Mouse (Mus musculus) CH12F3 (cell line): ENCODE data around the gene Bcl10.

Experiments
- in situ Hi-C: fragments of 300-500 bp; cut with MboI; formaldehyde crosslinking; loops from 2 replicates; pipeline ENCODE4 v1.14.3; 2020; ENCODE audit warnings: low sequenced_read_pairs

Gene Bcl10

DNA sequence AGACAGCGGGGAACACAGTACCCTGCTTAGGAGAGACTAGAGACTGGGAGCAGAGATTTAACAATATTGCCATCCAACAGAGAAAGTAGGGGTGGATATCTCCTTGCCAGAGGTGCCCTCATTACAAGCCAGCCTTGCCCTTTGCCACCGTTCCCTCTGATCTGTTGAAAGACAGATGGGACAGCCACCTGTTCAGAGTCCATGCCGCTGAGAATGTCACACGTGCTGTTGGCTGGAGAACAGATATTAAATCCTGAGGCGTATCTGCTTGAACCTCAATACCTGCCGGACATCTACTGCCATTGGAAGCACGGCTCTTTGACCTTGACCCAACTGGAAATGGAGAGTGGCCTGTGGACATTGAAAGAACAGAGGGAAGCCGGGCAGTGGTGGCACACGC, 16.0 kb upstream of the Bcl10 start:
- in situ Hi-C loops = loop anchor here (25.0 kb wide), 1 partner anchor 294 kb away; no protein-coding TSS in a partner anchor

DNA sequence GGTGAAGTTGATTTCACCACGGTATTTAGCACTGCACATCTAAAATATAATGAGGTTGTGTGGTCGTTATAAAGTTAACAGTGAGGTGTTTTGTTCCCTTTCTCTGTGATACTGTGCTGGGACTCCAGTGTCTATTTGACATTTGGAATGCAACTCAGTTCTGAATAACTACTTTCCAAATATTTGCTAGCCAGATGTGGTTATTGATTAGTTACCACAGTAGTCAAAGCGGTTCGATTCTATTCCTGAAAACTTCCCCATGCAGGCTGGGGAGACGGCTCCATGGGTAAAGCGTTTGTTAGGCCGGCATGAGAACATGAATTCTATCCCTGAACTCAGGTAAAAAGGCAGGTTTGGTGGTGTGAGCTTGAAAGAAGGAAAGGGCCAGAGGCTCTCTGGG, 10.1 kb upstream of the Bcl10 start:
- in situ Hi-C loops = loop anchor here (25.0 kb wide), 1 partner anchor 300 kb away; no protein-coding TSS in a partner anchor

DNA sequence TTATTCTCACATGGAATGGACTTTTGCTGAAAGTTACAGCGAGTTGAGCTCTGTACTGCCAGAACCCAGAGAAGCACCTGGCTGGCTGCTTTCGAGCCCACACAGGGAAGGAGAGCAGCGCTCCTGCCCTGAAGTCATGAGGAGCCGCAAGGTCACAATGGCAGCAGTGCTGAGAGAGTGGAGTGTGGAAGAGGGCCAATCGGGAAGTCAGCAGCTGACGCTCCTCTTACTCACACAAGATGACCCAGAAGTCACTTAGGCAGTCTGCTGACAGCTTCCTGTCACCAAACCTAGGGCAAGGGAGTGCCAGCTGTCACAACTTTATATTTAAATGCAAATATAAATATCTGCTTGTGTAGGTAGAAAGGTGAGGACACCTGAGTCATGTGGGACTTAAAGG, 9.3 kb upstream of the Bcl10 start:
- in situ Hi-C loops = loop anchor here (25.0 kb wide), 1 partner anchor 301 kb away; no protein-coding TSS in a partner anchor

DNA sequence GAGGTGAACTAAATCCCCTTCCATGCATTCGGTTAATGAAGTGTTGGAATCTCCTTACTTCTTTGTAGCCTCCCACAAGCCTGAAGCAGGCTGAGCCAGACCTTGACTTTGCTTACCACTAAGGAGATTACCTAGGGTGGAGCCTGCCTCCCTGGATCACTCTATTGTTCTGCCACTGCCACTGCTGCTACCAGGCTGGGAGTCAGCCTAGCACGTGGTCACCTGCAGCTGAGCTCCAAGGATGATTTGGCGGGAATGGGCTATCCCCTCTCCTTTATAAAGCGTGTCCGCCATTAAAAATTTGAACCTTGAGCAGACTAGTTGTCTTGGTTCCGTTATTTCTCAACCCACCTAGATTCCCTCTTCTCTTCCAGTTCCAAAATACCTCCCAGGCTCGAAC, 8.7 kb upstream of the Bcl10 start:
- in situ Hi-C loops = loop anchor here (25.0 kb wide), 1 partner anchor 302 kb away; no protein-coding TSS in a partner anchor

DNA sequence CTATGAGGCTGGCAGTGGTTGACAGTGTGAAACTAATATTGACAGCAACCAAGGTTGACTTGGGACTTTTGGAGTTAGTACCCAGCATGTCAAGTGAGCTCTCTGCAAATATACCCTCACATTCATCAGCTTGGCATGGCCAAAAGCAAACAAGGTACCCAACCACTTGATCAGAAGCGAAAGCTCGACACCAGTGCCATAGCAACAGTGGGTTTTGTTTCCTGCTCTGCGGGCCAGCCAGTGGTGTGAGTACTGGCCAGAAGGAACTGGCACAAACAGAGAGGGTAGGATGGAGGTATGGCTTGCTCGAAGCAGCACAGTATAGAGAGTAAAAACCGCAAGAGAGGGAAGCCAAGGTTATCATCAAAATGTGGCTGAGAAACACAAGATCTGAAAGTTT, 6.2 kb upstream of the Bcl10 start:
- in situ Hi-C loops = loop anchor here (25.0 kb wide), 1 partner anchor 304 kb away; no protein-coding TSS in a partner anchor

DNA sequence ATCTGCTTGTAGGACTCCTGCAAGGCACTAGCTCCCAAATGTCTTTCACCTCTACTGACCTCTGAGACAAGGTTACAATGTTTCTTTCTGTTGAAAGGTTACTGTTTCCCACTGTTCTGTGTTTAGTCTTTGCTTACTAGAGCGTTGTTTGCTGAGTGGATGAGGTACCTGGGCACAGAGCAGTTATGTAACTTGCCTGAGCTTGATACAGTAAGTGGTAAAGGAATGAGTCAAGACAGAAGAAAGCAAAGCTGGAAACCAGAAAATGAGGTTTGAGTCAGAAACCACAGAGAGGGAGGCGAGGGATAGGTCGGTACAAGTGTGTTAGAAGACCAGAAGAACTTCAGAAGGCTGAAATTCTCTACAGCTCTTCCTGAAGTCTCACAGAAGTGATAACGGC, 5.8 kb upstream of the Bcl10 start:
- in situ Hi-C loops = loop anchor here (25.0 kb wide), 1 partner anchor 305 kb away; no protein-coding TSS in a partner anchor

DNA sequence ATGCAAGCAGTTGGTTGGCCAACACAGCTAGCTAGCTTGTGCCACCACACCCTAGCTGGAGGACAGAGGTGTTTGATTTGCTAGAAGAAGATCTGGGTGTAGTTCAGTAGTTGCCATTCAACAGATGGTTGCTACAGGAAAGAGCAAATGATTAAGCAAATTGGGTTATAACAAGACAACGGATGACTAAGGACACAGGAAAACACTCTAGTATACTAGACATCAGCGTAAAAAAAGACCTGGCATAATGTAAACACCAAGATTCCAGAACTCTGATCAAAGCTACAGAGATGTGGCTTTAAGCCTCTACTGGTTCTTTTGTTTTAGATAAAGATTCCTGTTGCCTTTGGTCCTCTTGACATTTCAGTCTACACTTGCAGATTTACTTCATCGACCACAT, 367 bp downstream of the Bcl10 start:
- in situ Hi-C loops = loop anchor here (25.0 kb wide), 1 partner anchor 311 kb away; no protein-coding TSS in a partner anchor

DNA sequence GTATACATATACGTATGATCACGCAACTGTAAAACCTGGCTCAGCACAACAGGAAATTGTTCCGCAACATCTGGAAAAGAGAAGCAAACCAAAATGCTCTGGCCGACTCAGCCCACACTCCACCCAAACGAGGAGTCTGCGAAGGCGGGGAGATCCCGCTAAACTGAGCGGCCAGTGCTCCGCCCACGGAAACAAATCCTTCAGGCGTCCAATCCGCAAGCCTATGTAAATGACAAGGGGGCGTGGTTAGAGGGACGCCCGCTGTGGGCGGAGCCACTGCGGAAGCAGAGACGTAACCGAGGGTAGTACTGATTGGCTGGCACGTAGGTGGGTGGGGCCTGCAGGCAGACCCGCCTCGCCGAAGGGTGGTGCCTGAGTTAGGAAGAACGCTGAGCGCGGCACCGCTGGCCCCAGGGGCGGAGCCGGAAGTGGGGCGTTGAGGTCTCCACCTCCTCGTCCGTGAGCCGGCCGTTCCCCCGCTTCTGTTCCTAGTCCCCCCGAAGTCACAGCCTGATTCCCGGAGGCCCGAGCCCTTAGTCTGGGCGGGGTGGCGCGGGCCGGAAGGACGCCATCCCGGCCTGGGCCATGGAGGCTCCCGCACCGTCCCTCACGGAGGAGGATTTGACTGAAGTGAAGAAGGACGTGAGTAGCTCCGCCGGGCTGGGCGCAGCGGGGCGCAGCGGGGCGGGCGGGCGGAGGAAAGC, 1.4 kb downstream of the Bcl10 start:
- in situ Hi-C loops = loop anchor here (25.0 kb wide), 1 partner anchor 312 kb away; no protein-coding TSS in a partner anchor

DNA sequence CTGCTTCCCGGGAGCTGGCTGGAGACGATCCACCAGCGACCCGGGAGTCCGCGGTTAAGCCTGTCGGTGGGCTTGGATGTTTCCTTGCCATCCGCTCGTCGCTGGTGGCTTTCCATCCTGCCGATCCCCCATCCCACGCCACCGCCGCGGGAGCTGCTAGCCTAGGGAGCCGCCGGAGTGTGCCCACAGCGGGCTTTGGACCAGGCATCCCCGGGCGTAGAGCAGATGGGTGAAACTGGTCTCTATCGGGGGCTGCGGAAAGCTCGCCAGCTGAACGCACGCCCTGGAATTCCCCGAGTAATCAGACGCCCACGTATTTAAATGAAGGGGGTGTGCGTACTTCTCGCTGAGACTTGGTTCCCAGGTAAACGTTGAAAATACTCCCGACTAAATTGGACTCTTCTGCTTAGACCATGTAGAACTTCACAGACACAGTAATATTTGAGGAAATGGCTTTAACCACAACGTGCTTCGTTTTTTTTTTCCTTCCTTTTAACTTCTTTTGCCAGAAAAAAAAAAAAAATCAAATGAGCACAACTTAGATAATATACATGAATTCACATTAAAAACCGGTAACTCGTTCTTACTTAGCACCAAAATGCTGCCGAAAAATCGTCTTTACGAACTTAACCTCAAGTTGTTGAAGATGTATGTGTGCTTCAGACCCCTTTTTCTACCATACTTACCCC, 2.2 kb downstream of the Bcl10 start:
- in situ Hi-C loops = loop anchor here (25.0 kb wide), 1 partner anchor 312 kb away; no protein-coding TSS in a partner anchor

DNA sequence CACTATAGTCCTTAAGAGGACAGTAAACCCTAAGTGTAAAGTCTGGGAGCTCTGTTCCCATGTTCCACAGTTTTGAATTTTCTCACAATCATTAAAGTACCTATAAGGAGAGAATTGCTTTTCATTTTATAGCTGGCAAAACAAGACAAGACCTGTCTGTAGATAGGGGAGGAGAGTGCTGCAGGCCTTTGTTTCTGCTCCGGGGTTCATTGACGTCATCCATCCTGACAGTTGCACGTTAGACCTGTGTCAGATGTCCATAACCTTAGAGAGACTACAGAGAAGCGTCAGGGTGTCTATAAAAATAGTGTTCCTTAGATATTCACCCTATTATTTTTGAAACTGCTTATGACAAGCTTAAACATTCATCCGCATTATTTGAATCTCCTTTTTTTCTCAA, 2.9 kb downstream of the Bcl10 start:
- in situ Hi-C loops = no loop called here

DNA sequence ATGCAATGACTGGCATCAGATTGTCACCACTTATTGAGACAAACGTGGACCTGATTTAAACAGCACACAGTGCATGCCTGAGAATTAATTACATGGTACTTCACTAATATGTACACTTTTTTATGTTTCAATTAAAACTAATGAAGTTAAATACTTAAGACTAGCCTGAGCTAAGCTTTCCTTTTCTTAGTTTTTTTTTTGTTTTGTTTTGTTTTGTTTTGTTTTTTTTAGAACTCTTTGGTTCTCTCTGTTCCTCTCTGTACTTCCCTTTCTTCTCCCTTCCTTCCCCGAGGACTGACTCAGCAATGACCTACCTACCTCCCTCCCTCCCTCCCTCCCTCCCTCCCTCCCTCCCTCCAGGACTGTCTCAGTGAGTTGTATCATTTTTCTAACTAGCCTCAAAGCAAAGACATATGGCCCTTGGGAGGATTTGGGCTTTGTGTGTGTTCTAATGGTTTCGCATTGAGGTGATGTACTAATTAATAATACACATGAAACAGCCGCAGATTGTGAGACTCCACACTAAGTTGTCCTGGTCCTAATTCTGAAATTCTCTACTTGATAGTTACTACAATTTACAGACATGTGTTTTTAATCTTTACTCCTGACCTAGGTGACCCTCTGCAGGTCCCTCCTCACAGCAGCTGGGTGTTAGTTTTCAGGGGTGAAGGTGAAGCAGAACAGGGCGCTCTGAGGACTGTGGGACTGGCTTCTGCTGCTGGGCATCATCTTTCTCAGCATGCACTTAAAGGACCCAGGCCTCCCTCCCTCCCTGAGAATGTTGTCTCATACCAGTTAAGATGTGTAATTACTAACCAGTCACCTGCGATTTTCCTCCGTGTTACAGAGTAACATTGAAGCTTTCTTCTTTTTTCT, 7.2 kb downstream of the Bcl10 start:
- in situ Hi-C loops = no loop called here

DNA sequence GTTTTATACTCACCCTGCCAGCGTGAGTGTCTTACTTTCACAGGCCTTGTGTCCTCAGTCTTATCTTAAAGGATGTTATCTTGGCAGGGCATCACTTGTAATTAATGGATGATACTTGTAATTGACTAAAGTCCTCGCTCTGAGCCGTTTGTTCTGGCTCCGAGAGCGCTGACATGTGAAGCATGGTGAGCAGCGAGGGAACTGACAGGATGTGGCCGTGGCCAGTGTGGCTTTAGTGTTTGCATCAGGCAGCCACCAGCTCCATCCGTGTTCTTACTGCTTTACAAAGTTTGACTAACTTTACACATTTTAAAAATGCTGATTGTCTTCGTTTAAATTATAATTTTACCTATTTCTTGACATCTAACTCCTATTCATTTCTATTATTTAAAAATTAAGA, 11.2 kb downstream of the Bcl10 start:
- in situ Hi-C loops = no loop called here

DNA sequence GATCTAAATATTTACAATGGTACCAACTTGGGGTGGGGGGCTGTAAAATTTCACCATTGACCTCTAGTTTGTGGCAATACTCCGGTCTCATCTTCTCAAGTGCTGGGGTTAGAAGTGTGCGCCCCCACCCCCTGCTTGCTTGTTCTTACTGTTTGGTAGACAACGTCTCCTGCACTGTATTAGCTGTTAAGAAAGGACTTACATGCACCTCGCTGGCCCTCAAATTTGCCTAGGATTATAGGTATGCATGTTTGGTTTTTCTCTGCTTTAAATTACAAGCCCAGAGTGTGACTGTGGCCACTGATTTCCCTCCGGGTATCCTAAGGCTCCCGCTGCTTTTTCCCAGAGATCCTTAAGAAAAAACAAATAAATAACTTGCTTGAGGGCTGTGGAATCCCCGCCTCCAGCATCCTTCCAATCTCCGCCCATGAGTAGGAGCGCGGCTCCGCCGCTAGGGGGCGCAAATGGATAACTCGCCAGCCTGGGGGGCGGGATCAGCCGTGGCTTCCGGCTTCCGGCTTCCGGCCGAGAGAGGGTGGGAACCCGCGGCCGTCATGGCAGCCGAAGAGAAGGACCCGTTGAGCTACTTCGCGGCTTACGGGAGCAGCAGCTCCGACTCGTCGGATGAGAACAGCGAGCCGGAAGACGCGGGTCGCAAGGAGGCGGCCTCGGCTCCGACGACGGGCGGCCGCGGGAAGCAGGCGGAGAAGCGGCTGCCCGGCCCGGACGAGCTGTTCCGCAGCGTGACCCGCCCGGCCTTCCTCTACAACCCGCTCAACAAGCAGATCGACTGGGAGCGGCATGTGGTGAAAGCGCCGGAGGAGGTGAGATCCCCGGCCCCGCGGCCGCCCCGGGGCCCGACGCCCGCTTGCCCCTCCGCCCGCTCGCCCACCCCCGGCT, 15.2 kb downstream of the Bcl10 start, which contains the start of gene 2410004B18Rik:
2410004B18Rik (plus strand) TSS at position 510 of the 900 bp plus-strand sequence.
- in situ Hi-C loops = no loop called here

DNA sequence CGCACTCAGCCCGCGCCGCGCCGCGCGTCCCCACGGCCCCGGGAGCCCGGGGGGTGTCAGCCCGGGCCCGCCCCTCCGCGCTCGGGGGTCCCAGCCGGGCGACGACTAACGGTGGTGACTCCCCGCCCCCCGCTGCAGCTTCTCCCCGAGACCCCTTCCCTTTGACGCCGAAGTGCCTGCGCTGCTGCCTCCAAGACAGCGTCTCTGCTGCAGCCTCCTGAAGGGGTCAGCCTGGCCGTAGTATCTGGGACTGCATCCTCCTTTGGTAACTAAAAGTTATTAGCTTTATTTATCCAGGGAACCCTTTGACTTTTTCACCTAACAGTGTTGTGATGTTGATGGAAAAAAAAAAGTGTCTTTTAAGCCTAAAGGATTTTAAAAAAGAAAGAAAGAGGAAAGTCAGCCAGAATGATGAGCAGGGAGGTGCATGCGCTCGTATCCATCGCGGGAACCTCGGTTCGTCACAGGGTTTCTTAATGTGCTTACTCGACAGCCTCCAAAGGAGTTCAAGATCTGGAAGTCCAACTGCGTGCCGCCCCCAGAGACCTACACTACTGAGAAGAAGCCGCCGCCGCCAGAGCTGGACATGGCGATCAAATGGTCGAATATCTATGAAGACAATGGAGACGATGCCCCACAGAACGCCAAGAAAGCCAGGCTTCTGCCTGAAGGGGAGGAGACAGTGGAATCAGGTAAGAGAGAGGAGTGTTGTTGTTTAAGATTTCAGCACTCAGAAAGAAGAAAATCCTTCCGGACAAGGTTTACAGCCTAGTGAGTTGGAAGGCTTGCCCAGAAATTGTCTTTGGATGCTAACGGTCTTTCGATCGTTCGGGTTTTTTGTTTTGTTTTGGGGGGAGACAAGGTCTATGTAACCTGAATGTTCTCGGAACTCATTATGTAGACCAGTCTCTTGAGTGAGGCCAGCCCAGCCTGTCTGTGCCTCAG, 16.1 kb downstream of the Bcl10 start:
- in situ Hi-C loops = no loop called here

DNA sequence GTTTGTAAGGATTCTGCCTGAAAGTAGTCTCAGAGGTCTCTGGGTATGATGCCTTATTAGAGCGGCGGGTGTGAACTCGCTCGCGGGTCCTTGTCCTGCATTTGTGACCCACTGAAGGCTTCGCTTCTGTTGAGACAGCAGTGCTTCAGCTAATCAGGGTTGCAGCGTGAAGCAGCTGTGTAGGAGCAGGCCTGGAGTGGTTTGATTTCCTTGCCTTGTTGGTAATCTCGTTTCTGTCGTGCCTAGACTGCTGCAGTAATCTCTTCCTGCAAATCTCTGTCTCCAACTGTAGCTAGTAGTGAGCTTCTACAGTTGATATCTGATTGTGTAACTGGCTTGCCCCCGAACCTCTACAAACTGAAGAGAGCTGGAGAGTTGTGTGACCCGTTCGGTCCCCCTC, 16.8 kb downstream of the Bcl10 start:
- in situ Hi-C loops = no loop called here

DNA sequence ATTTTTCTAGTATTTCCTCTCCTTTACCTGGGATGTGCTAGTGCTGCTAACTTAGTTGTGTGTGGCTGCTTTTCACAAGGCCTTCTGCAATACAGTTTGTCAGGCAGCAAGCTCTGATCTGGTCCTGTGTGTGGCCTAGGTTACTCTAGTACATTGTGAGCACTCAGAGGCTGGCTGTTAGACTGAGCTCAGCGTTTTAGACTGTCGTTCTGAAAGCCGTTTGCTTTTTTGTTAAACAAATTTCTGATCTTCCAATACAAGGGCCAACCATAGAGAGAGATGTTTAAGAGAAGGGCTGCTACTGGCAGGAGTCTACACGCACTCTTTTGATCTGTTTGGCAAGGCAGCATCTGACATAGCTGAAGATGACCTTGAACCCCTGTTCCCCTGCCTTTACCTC, 17.4 kb downstream of the Bcl10 start:
- in situ Hi-C loops = loop anchor here (10.0 kb wide), 2 partner anchors 115 to 235 kb away; no protein-coding TSS in a partner anchor

DNA sequence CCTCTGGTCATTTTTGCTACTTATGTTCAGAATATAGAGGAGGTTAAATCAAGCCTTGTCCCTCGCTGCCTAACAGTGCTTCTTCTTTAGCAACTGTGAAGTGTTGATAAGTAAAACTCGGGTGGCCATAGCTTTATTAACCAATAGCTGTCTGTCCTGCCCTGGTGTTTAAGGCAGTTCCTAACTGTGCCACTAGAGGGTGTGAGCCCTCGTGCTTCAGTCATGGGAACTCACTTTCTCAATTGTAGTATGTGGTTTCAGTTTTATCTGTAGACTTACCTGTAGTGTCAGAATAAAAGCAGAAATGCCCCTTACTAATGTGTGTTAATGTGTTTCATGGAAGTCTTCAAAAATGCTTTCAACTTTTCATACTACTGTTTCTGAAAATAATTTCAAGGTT, 19.4 kb downstream of the Bcl10 start:
- in situ Hi-C loops = loop anchor here (10.0 kb wide), 2 partner anchors 113 to 233 kb away; no protein-coding TSS in a partner anchor

DNA sequence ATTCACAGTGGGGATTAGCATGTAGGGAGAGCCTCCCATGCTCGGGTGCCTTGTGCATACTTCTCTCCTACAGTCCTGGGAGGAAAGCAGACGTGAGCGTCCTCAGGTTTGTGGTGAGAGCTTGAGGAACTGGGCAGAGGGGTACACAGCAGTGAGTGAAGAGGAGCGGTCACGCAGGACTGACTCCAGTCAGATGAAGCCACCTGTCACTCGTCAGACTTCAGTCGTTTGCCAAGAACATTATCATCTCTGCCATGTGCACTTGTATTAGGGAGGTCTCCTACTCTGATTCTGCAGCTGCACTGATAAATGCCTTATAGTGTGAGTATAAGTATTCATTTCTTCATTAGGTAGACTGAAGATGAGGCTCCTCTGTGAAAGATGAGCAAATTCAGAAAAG, 21.7 kb downstream of the Bcl10 start:
- in situ Hi-C loops = loop anchor here (10.0 kb wide), 2 partner anchors 110 to 230 kb away; no protein-coding TSS in a partner anchor
